Mouse (Mus musculus) embryonic facial prominence, embryonic 11.5 days (tissue): Measurements from ENCODE around the gene Epha3. TPM values are rescaled to one million over a fixed set of nuclear protein-coding genes. Genes with fewer than 3 reads are reported as not detected.

Experiments
- ATAC-seq: fragments of 200-750 bp; cut with Nextera tagmentation; replicated peaks from 2 replicates; pipeline ENCODE4 v1.8.0; 2017; ENCODE audit warnings: low read depth; ENCODE audit not compliant: insufficient number of reproducible peaks, low FRiP score, low TSS enrichment
- DNase-seq: peaks from one replicate; pipeline ENCODE4 v3.0.0-alpha.2; 2015; ENCODE audit warnings: low spot score
- H3K27ac ChIP-seq: fragments of 300-500 bp; sonication (generic); replicated peaks from 2 replicates; pipeline ENCODE4 v1.5.1; 2014; ENCODE audit warnings: mild to moderate bottlenecking, low read depth, low read length, control low read depth
- H3K27me3 ChIP-seq: fragments of 300-500 bp; sonication (generic); 2 replicates; pipeline ENCODE4 v1.6.1; 2014; ENCODE audit warnings: mild to moderate bottlenecking, low read length, moderate library complexity, mixed read lengths; ENCODE audit not compliant: control insufficient read depth, insufficient read depth
- H3K36me3 ChIP-seq: fragments of 300-500 bp; sonication (generic); replicated peaks from 2 replicates; pipeline ENCODE4 v1.6.1; 2014; ENCODE audit warnings: low read depth, mild to moderate bottlenecking, low read length, moderate library complexity, mixed read lengths; ENCODE audit not compliant: control insufficient read depth, insufficient read depth
- H3K4me1 ChIP-seq: fragments of 300-500 bp; sonication (generic); 2 replicates; pipeline ENCODE4 v1.6.1; 2014; ENCODE audit warnings: low read length, mixed read lengths; ENCODE audit not compliant: control insufficient read depth, insufficient read depth
- H3K4me2 ChIP-seq: fragments of 300-500 bp; sonication (generic); 2 replicates; pipeline ENCODE4 v1.6.1; 2014; ENCODE audit warnings: low read depth, mild to moderate bottlenecking, control low read depth, low read length, moderate library complexity
- H3K4me3 ChIP-seq: fragments of 300-500 bp; sonication (generic); 2 replicates; pipeline ENCODE4 v1.5.1; 2014; ENCODE audit warnings: low read depth, low read length, control low read depth
- H3K9ac ChIP-seq: fragments of 300-500 bp; sonication (generic); replicated peaks from 2 replicates; pipeline ENCODE4 v1.6.1; 2014; ENCODE audit warnings: mild to moderate bottlenecking, control low read depth, low read length
- H3K9me3 ChIP-seq: fragments of 300-500 bp; sonication (generic); replicated peaks from 2 replicates; pipeline ENCODE4 v1.6.1; 2016; ENCODE audit warnings: mild to moderate bottlenecking, low read length, inconsistent platforms, mixed read lengths; ENCODE audit not compliant: control insufficient read depth
- WGBS: fragments of 180-500 bp; shearing (Covaris S2); extraction: QIAGEN DNeasy Blood & Tissue Kit; methylation state at CpG from one replicate; pipeline ENCODE4 v1.1.7; 2014; 5-methylcytosine and 5-hydroxymethylcytosine counted together
- polyA plus RNA-seq: library from polyadenylated mRNA; unstranded; fragments of >200 nt; fragmentation: Nextera tagmentation; extraction: Ambion mirVana; gene quantifications from 2 replicates; pipeline ENCODE4 v1.2.1, GENCODE M21; 2014

Epha3 gene
- polyA plus RNA-seq, 1 experiment from 2014 or later, result 51.5 TPM

DNA sequence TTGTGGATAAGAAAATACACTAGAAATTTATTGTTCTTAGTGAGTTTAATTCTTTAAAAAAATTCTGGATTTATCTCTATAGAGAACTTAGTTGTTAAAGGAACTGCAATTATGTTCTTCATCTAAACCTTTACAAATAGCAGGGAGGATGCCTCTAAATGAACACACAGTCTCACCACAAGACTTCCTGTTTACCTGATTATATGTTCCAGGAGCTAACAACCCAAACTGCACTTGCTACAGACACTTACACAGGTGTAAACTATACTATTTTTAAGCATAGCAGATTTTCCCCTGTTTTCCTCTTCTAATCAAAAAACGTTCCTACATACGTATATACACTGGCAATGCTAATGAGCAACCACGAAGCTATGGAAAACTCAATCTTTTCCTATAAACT lies 13.7 kb downstream of the Epha3 start:
- Histone ChIP-seq H3K36me3 (no peaks in the 10 kb centered on the region), H3K4me1 (no peaks in the 10 kb centered on the region), H3K9me3 (no peaks in the 10 kb centered on the region), H3K4me3 (no peak overlapping the region), H3K4me2 (no peak overlapping the region), H3K27ac (no peak overlapping the region), H3K9ac (no peak overlapping the region), H3K27me3 (no peaks in the 10 kb centered on the region)
- no peak for ATAC-seq
- no peak for DNase-seq
- WGBS, result 79% methylated on average over 3 of the region's 3 CpGs

DNA sequence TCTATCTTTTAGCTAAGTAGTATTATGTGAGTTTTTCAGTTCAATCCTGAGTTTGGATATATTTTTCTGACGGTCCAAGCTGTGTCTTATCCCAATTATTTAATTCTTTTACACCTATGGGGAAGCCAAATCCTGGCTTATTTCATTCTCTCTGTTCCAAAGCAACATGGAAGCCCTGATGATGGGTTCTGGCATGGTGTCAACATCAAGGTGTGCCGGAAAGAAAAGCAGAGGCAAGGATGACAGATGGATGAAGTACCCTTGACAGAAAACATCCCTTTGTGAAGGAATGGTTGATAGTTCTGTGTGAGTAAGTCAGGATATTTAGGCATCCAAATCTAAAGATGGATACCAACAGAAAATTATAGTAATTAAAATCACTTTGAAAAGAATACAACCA lies 21.1 kb downstream of the Epha3 start:
- Histone ChIP-seq H3K27me3 (no peaks in the 10 kb centered on the region), H3K36me3 (no peaks in the 10 kb centered on the region), H3K4me1 (no peaks in the 10 kb centered on the region), H3K4me2 (no peak overlapping the region), H3K9me3 (no peaks in the 10 kb centered on the region), H3K4me3 (no peak overlapping the region), H3K9ac (no peak overlapping the region), H3K27ac (no peak overlapping the region)
- ATAC-seq, result no peak
- no peak for DNase-seq
- WGBS, result 87% methylated on average over 2 of the region's 2 CpGs

DNA sequence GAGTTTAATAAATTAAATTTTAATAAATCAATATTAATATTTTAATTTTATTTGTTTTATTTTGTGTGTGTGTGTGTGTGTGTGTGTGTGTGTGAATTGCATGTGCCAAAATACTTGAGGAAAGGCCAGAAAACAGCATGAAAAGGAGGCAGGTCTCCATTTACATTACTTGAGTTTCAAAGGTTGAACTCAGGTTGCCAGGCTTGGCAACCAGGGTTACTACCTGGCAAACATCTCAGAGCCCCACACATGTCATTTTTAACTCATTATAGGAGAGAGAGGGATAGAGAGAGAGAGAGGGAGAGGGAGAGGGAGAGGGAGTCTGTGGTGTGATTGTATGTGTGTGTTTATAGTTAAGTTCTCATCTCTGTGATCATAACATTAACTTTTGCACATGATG lies 26.5 kb downstream of the Epha3 start:
- ATAC-seq (no peak), DNase-seq (no peak)
- Histone ChIP-seq H3K27me3 (no peaks in the 10 kb centered on the region), H3K4me2 (no peak overlapping the region), H3K36me3 (no peaks in the 10 kb centered on the region), H3K4me1 (no peaks in the 10 kb centered on the region), H3K4me3 (no peak overlapping the region), H3K9me3 (no peaks in the 10 kb centered on the region), H3K27ac (no peak overlapping the region), H3K9ac (no peak overlapping the region)

DNA sequence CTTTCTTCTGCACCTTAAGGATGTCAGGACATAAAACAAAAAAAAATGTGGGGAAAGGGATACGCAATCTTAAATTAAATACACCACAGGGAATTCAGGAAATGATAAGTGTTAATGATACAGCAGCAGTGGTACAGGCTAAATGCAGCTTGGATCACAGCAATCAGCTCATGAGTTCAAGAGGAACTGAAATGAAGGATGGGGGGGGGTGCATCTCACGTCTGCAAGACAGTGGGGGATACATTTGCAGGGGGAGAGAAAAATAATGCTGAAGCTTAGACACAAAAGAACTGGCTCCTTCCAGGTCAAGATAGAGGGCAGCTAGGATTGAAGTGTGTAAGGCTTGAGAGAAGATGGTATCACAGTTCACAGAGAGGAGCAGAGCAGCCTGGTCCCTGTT lies 42.8 kb downstream of the Epha3 start:
- Histone ChIP-seq H3K4me3 (no peak overlapping the region), H3K27ac (no peak overlapping the region), H3K4me1 (no peaks in the 10 kb centered on the region), H3K9me3 (no peaks in the 10 kb centered on the region), H3K36me3 (no peaks in the 10 kb centered on the region), H3K9ac (no peak overlapping the region), H3K4me2 (no peak overlapping the region), H3K27me3 (no peaks in the 10 kb centered on the region)
- WGBS, result 50% methylated on average over 2 of the region's 2 CpGs
- DNase-seq (no peak), ATAC-seq (no peak)

DNA sequence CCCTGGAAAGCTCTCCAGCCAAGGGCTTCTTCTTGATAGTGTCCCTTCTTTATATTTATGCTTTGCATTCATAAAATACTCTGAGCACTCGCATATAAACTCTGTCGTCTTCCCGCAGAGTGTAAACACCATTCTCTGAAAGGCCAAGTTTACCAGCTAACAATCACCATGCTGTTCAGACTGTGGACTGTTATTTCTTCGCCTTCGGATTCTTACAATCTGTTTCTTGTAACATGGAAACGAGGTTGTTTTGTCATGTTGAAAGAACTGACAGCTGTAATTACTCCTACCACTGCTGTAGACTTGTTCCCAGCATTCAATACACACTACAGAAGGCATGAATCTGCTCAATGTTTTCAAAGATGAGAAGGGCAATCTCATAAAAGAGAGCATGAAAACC lies 46.4 kb downstream of the Epha3 start:
- DNase-seq (peak; percentile 39), ATAC-seq (no peak)
- no peaks in the 10 kb centered on the region for H3K27me3 ChIP-seq
- no peak overlapping the region for H3K9ac ChIP-seq
- H3K4me3 ChIP-seq, result no peak overlapping the region
- H3K9me3 ChIP-seq, result no peaks in the 10 kb centered on the region
- 42% methylated on average over 6 of the region's 6 CpGs for WGBS
- no peaks in the 10 kb centered on the region for H3K36me3 ChIP-seq
- H3K27ac ChIP-seq, result peak overlapping the region; percentile 17
- no peaks in the 10 kb centered on the region for H3K4me1 ChIP-seq
- H3K4me2 ChIP-seq, result no peak overlapping the region; the same call in 1 of the 2 replicates

DNA sequence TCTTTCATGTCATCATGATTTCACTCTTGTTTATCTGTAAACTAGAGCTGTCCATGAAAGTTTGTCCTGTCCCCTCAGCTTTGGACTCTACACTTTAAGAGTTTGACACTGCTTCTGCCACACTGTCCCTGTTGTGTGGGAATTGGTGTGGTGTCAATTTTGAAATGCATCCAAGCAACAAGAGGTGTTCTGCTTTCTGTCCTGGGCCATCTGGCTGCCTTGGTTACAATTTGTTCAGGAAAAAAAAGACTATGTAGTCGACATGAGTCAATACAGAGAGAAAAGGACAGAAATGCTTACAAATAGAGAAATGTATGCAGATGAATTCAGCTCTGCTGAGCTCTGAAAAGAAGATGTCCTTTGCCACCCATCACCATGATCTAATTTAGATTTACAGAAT lies 47.3 kb downstream of the Epha3 start:
- H3K4me2 ChIP-seq, result no peak overlapping the region
- DNase-seq, result no peak
- no peak for ATAC-seq
- no peak overlapping the region for H3K9ac ChIP-seq
- H3K4me3 ChIP-seq, result no peak overlapping the region
- H3K27me3 ChIP-seq, result no peaks in the 10 kb centered on the region
- H3K9me3 ChIP-seq, result no peaks in the 10 kb centered on the region
- no peak overlapping the region for H3K27ac ChIP-seq
- H3K36me3 ChIP-seq, result no peaks in the 10 kb centered on the region
- H3K4me1 ChIP-seq, result no peaks in the 10 kb centered on the region
- 23% methylated on average over 1 of the region's 1 CpGs for WGBS

DNA sequence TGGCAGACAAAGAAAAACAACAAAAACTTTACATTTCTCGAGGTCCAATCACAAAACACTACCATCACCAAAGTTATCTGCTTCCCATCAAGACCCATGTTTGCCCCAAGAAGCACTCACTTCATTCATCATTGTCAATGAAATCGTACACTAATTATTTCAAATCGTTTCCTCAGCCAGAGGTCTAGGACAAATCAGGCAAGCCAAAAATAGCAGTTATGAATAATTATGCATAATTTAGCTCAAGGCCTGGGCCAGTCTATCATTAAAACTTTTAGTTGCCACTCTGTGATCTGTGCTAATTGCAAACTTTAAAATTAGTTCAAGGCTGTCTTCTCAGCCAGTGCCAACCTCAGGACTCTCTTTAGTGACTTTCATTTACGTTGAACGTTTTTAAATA lies 54.1 kb downstream of the Epha3 start:
- Histone ChIP-seq H3K4me3 (no peak overlapping the region), H3K4me1 (no peaks in the 10 kb centered on the region), H3K9me3 (no peaks in the 10 kb centered on the region), H3K36me3 (no peaks in the 10 kb centered on the region), H3K4me2 (no peak overlapping the region), H3K9ac (no peak overlapping the region), H3K27me3 (no peaks in the 10 kb centered on the region), H3K27ac (no peak overlapping the region)
- 55% methylated on average over 5 of the region's 5 CpGs for whole genome bisulfite sequencing
- ATAC-seq, result no peak
- no peak for DNase-seq

DNA sequence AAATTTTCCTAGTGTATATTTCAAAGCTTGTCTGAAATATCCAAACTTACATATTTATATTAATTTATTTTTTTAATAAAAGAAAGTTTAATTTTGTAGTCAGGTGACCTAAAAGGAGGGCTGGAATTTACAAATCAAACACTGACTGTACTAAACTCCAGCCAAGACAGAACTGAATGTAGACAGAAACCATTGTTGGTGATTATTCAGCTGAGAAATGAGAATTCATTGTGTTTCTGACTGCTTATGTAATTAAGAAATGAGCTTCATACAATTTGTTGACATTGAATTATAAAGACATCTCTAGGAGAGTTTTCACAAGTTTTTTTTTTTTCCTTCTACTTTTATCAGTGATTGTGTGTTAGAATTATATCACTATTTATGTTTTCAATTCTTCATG lies 55.0 kb downstream of the Epha3 start:
- H3K27ac ChIP-seq, result no peak overlapping the region
- H3K27me3 ChIP-seq, result no peaks in the 10 kb centered on the region
- no peaks in the 10 kb centered on the region for H3K4me1 ChIP-seq
- H3K4me3 ChIP-seq, result no peak overlapping the region
- H3K36me3 ChIP-seq, result no peaks in the 10 kb centered on the region
- DNase-seq (no peak), ATAC-seq (no peak)
- H3K9me3 ChIP-seq, result no peaks in the 10 kb centered on the region
- no peak overlapping the region for H3K9ac ChIP-seq
- no peak overlapping the region for H3K4me2 ChIP-seq
